Mouse (Mus musculus) hindbrain, embryonic 14.5 days (tissue): Measurements from ENCODE around the gene Gcnt1. TPM values are rescaled to one million over a fixed set of nuclear protein-coding genes. Genes with fewer than 3 reads are reported as not detected.

Source experiments
- ATAC-seq: fragments of 200-750 bp; cut with Nextera tagmentation; 2 replicates; pipeline ENCODE4 v1.8.0; 2017; ENCODE audit warnings: moderate number of reproducible peaks, mild to moderate bottlenecking, moderate TSS enrichment, moderate library complexity; ENCODE audit not compliant: low FRiP score
- DNase-seq: peaks from one replicate; pipeline ENCODE4 v3.0.0-alpha.2; 2015; ENCODE audit warnings: low spot score
- H3K27ac ChIP-seq: fragments of 300-500 bp; sonication (generic); 2 replicates; pipeline ENCODE4 v1.5.1; 2014; ENCODE audit warnings: mild to moderate bottlenecking, moderate library complexity
- H3K27me3 ChIP-seq: fragments of 300-500 bp; sonication (generic); 2 replicates; pipeline ENCODE4 v1.6.1; 2014; ENCODE audit warnings: mild to moderate bottlenecking, low read length, mixed read lengths; ENCODE audit not compliant: control insufficient read depth, insufficient read depth
- H3K36me3 ChIP-seq: fragments of 300-500 bp; sonication (generic); replicated peaks from 2 replicates; pipeline ENCODE4 v1.6.1; 2014; ENCODE audit not compliant: control insufficient read depth, insufficient read depth
- H3K4me1 ChIP-seq: fragments of 300-500 bp; sonication (generic); replicated peaks from 2 replicates; pipeline ENCODE4 v1.6.1; 2014; ENCODE audit warnings: antibody characterized with exemption, low read length, mixed read lengths; ENCODE audit not compliant: control insufficient read depth, insufficient read depth
- H3K4me2 ChIP-seq: fragments of 300-500 bp; sonication (generic); replicated peaks from 2 replicates; pipeline ENCODE4 v1.6.1; 2014; ENCODE audit warnings: mild to moderate bottlenecking, moderate library complexity
- H3K4me3 ChIP-seq: fragments of 300-500 bp; sonication (generic); replicated peaks from 2 replicates; pipeline ENCODE4 v1.5.1; 2014; ENCODE audit warnings: mild to moderate bottlenecking, low read length
- H3K9ac ChIP-seq: fragments of 300-500 bp; sonication (generic); 2 replicates; pipeline ENCODE4 v1.6.1; 2014
- H3K9me3 ChIP-seq: fragments of 300-500 bp; sonication (generic); 2 replicates; pipeline ENCODE4 v1.6.1; 2016; ENCODE audit warnings: low read length; ENCODE audit not compliant: control insufficient read depth
- WGBS: fragments of 180-500 bp; shearing (Covaris S2); extraction: QIAGEN DNeasy Blood & Tissue Kit; methylation state at CpG from one replicate; pipeline ENCODE4 v1.1.7; 2014; 5-methylcytosine and 5-hydroxymethylcytosine counted together
- polyA plus RNA-seq: library from polyadenylated mRNA; unstranded; fragments of >200 nt; fragmentation: Nextera tagmentation; extraction: Ambion mirVana; gene quantifications from 2 replicates; pipeline ENCODE4 v1.2.1, GENCODE M21; 2014

Gcnt1 gene
- polyA plus RNA-seq, 1 experiment from 2014 or later = 0.83 TPM

DNA sequence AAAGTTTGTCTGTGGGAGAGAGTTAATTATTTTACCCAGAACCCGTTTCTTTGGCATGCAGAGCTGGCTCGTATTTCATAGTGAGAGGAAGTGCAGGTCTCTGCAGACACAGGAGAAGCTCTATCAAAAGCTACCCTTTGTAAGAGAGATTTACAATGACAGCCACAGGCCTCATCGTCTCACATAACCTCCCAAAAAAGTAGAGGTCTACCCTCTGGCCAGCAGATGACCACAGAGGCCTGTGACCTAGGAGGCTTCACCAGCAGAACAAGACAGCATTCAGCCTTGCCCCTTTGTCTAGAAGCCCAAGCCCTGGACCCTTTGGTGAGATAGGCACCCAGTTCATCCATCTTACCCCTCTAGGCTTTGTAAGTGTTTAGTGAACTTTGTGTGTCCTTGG lies 53.9 kb downstream of the Gcnt1 start:
- 59% methylated on average over 3 of the region's 3 CpGs for WGBS
- H3K9ac ChIP-seq = no peak overlapping the region
- ATAC-seq (no peak), DNase-seq (no peak)
- H3K36me3 ChIP-seq = no peaks in the 10 kb centered on the region
- no peak overlapping the region for H3K4me3 ChIP-seq
- H3K27me3 ChIP-seq = no peaks in the 10 kb centered on the region
- no peaks in the 10 kb centered on the region for H3K4me1 ChIP-seq
- no peak overlapping the region for H3K27ac ChIP-seq
- no peaks in the 10 kb centered on the region for H3K9me3 ChIP-seq
- H3K4me2 ChIP-seq = no peak overlapping the region

DNA sequence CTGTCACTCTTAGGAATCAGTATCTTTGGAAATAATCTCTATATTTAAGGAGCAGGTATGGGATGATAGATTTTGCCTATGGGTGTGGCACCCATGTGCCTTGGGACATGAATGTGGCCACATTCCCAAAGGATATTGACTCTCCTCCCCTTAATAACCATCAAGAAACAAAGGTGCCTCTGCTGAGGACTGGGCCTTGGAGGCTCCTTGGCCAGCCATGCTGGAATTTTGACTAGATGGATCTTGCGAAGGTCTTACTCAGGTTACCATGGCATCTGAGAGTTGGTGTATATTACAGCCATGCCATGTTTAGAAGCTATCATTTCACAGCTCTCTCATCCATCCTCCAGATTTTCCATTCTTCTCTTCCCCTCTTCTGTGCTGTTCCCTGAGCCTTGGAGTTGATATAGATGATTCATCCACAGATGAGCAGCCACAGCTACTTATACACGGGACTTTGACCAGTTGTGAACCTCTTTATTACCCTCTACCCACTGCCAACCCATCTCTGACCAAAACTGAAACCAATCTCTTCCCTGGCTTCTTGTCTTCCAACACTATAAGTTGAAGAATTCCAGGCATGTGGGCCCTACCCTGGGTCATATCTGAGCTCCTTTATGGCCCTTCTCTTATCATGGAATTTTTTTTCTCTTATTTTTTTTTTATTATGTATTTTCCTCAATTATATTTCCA lies 56.2 kb downstream of the Gcnt1 start:
- no peaks in the 10 kb centered on the region for H3K27me3 ChIP-seq
- H3K27ac ChIP-seq = no peak overlapping the region
- DNase-seq = no peak
- H3K9ac ChIP-seq = no peak overlapping the region
- ATAC-seq = no peak
- H3K4me1 ChIP-seq = no peaks in the 10 kb centered on the region
- no peak overlapping the region for H3K4me3 ChIP-seq
- H3K36me3 ChIP-seq = no peaks in the 10 kb centered on the region
- H3K4me2 ChIP-seq = no peak overlapping the region
- H3K9me3 ChIP-seq = no peaks in the 10 kb centered on the region
- WGBS = 90% methylated on average over 2 of the region's 2 CpGs

DNA sequence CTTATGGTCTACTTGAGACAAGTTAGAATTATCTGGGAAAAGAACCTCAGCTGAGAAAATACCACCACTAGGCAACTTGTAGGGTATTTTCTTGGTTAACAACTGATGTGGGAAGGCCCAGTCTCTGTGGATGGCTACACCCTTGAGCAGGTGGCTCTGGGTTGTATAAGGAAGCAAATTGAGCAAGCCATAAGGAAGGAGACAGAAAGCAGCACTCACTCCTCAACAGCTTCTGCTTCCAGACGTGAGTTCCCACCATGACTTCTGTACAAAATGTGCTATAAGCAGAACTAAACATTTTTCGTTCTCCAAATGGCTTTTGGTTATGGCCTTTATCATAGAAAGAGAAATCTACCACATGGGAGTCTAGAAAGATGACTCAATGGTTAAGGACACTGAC lies 58.2 kb downstream of the Gcnt1 start:
- Histone ChIP-seq H3K9me3 (no peaks in the 10 kb centered on the region), H3K4me3 (no peak overlapping the region), H3K4me2 (no peak overlapping the region), H3K9ac (no peak overlapping the region), H3K27ac (no peak overlapping the region), H3K4me1 (no peaks in the 10 kb centered on the region), H3K27me3 (no peaks in the 10 kb centered on the region), H3K36me3 (no peaks in the 10 kb centered on the region)
- ATAC-seq (no peak), DNase-seq (no peak)
- 86% methylated on average over 2 of the region's 2 CpGs for WGBS

DNA sequence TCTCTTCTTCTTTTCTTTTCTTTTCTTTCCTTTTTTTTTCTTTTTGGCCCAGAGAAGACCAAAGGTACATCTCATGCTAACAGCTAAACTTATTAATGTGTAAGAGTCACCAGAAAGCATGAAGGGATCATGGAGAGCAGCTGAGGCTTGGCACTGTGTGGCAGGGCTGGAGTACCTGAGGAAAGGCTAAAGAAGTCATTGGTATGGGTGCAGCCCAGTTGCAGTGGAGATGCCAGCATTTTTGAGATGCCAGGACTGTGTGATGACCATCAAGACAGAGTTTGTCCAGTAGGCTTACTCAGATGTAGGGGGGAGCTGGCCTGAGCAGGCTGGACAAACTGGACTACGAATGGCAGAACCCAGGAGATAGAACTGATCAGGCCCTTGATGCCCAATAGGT lies 58.9 kb downstream of the Gcnt1 start:
- H3K27me3 ChIP-seq = no peaks in the 10 kb centered on the region
- ATAC-seq (no peak), DNase-seq (no peak)
- H3K9me3 ChIP-seq = no peaks in the 10 kb centered on the region
- WGBS = 84% methylated on average over 1 of the region's 1 CpGs
- no peak overlapping the region for H3K27ac ChIP-seq
- H3K9ac ChIP-seq = no peak overlapping the region
- no peaks in the 10 kb centered on the region for H3K4me1 ChIP-seq
- no peak overlapping the region for H3K4me3 ChIP-seq
- H3K36me3 ChIP-seq = no peaks in the 10 kb centered on the region
- no peak overlapping the region for H3K4me2 ChIP-seq

DNA sequence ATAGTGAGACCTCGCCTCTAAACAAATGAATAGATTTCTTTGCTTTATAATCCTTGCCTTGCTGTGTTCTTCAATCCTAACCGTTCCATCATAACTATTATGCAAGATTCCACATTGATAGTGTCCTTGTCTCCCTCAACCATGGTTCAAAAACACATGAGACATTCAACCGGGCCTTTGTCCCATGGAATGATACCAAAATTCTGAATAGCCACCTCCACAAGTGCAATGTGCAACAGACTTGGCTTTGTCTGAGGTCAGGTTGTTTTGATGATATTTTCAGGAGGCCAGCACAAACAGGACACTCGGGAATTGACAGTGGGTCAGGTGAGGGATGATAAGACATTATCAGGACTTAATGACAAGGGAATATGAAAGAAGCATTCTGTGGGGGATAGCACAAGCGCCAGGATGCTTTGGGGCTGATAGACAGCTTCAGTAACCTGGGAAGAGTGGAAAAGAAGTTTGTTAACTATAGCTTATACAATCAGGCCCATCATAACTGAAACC lies 59.9 kb downstream of the Gcnt1 start:
- no peaks in the 10 kb centered on the region for H3K27me3 ChIP-seq
- H3K27ac ChIP-seq = no peak overlapping the region
- WGBS = 94% methylated on average over 5 of the region's 5 CpGs
- no peaks in the 10 kb centered on the region for H3K9me3 ChIP-seq
- H3K4me3 ChIP-seq = no peak overlapping the region
- ATAC-seq (no peak), DNase-seq (no peak)
- no peaks in the 10 kb centered on the region for H3K4me1 ChIP-seq
- H3K36me3 ChIP-seq = no peaks in the 10 kb centered on the region
- no peak overlapping the region for H3K9ac ChIP-seq
- no peak overlapping the region for H3K4me2 ChIP-seq

DNA sequence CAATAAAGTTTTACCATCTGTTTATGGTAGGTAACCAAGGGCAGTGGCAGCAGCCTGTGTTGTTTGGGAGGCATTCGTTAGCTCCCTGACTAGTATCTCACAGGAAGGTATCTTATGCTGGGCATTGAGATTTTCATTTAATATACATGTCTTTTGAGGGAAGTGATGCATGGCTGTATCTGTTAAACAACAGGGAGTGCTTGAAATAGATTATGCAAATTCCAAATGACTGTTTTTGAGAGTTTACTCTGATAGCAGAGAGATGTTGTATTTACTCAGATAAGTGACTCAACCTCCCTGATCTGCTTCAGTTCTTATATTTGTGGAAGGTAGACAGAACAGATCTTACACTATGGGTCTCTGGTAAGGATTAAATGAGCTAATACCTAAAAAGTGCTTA lies 61.1 kb downstream of the Gcnt1 start:
- DNase-seq (no peak), ATAC-seq (no peak)
- H3K9ac ChIP-seq = no peak overlapping the region
- no peaks in the 10 kb centered on the region for H3K36me3 ChIP-seq
- no peaks in the 10 kb centered on the region for H3K9me3 ChIP-seq
- no peaks in the 10 kb centered on the region for H3K4me1 ChIP-seq
- no peak overlapping the region for H3K4me3 ChIP-seq
- WGBS = 77% methylated on average over 1 of the region's 1 CpGs
- H3K27me3 ChIP-seq = no peaks in the 10 kb centered on the region
- no peak overlapping the region for H3K4me2 ChIP-seq
- H3K27ac ChIP-seq = no peak overlapping the region

DNA sequence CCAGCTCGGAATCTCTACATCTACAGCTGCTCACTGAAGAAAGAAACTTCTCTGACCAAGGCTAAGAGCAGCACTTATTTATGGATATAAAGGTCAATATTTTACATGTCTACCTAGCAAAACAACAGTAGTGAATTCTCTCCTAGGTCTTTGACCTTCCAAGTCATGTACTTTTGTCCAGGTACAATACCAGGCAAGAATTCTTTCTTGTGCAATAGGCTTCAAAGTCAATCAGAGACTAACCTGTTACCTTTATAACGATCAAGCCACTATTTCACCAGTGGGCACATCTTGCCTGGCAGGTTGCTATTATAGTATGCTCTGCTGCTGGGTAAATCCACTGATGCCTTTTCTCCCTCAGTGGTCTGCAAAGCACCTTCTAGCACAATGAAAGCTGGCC lies 61.6 kb downstream of the Gcnt1 start:
- H3K27ac ChIP-seq = no peak overlapping the region
- no peaks in the 10 kb centered on the region for H3K36me3 ChIP-seq
- H3K4me2 ChIP-seq = no peak overlapping the region
- H3K4me1 ChIP-seq = no peaks in the 10 kb centered on the region
- no peaks in the 10 kb centered on the region for H3K9me3 ChIP-seq
- H3K27me3 ChIP-seq = no peaks in the 10 kb centered on the region
- no peak overlapping the region for H3K4me3 ChIP-seq
- DNase-seq (no peak), ATAC-seq (no peak)
- WGBS = 98% methylated on average over 2 of the region's 2 CpGs
- H3K9ac ChIP-seq = no peak overlapping the region

DNA sequence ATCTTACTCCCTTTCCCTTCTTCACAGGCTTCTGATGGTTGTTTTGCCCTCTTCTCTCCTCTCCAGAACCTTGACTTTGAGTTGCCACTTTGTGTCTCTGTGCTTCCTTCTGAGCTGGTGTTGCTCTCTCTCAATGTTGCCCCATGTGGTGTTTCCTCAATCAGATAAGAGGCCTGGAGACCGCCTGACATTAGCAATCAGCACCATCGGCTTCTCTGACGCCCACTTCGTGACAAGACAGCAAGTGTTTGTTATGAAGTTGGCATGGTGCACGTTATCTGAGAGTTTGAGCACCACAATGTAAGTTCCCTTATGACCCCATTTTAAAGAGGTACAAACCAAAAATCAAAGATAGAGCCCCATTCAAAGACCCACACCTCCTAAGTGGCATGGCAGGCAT lies 76.6 kb downstream of the Gcnt1 start:
- no peak for ATAC-seq
- WGBS = 86% methylated on average over 5 of the region's 5 CpGs

DNA sequence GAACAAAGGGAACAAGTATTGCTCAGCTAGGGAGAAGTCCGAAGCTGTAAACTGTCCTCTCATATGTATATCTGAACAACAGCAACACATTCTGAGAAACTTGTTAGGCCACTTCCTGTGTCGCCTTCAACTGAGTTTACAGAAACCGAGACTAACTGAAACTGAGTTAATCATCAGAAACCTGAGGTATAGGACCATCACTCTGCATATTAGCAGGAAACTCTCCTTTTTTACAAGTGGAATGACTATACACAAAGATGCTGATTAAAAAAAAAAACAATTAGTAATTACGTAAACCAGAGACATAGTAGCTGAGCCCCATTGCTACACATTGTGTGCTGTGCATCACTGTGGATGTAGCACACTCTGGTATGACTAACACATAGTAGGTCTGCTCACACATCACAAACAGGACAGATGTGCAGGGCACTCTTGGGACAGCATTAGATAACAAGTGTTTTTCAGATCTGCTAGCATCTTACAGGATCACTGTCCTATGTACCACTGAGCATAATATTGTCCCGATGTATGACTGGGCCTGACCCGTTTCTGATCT lies 77.4 kb downstream of the Gcnt1 start:
- 94% methylated on average over 6 of the region's 6 CpGs for whole genome bisulfite sequencing
- no peak for ATAC-seq

More for the DNA sequence above, 76.6 kb downstream of the Gcnt1 start:
- Histone ChIP-seq H3K4me1 (no peaks in the 10 kb centered on the region), H3K4me2 (no peak overlapping the region), H3K9me3 (no peaks in the 10 kb centered on the region), H3K9ac (no peak overlapping the region), H3K36me3 (no peaks in the 10 kb centered on the region), H3K27ac (no peak overlapping the region), H3K4me3 (no peak overlapping the region), H3K27me3 (no peaks in the 10 kb centered on the region)
- no peak for DNase-seq

More for the DNA sequence above, 77.4 kb downstream of the Gcnt1 start:
- H3K9me3 ChIP-seq = no peaks in the 10 kb centered on the region
- DNase-seq = no peak
- no peaks in the 10 kb centered on the region for H3K4me1 ChIP-seq
- H3K36me3 ChIP-seq = no peaks in the 10 kb centered on the region
- no peak overlapping the region for H3K4me3 ChIP-seq
- H3K4me2 ChIP-seq = no peak overlapping the region
- H3K9ac ChIP-seq = no peak overlapping the region
- H3K27ac ChIP-seq = no peak overlapping the region
- H3K27me3 ChIP-seq = no peaks in the 10 kb centered on the region
